Mouse (Mus musculus): ENCODE data around the gene Wdr13.

DNA sequence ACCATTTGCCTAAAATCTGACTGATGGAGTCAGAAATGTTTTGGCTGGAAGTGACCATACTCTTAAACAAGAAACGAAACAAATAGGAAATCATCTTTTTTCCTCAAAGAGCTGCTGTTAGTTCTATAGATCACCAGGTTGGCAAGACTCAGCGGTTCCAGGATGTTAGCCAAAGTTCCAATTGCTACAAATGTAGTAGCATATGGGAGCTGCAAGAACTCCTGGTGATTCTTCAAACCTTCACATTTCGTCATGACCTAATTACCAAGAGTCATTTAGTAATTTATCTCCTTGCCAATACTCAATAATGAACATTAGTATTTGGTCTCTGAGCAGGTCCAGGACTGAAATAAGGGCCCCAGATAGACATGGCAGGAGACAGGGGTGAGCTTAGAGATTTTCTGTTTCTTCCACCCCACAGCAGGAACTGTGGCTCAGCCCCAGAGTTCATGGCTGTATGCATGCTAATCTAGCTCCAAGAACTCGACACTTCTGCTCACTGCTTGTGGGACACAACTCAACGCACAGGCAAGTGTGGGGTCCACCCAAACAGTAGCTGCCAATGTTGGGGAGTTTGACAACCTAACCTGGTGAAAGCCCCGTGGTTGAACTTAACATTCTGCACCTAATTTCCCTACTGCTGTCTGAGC lies 8.7 kb downstream of the Wdr13 start:
- TF ChIP-seq POLR2A (IDR thresholded peaks at IDR 0.05; ENCODE audit: insufficient read depth, low read length): no peak
- no peak for TF ChIP-seq CTCF (IDR thresholded peaks at IDR 0.05; ENCODE audit: low read depth, low read length)

All from ES-Bruce4 (cell line).